Mouse (Mus musculus) ES-CJ7 (cell line): Measurements from ENCODE around the gene Myof.
A peak's percentile ranks its signal among the peaks of the same experiment; 100 is the strongest.

Source experiments
- DNase-seq: peaks from one replicate; pipeline ENCODE4 v3.0.0; 2011; ENCODE audit warnings: low read depth, low spot score

The Myof gene

DNA sequence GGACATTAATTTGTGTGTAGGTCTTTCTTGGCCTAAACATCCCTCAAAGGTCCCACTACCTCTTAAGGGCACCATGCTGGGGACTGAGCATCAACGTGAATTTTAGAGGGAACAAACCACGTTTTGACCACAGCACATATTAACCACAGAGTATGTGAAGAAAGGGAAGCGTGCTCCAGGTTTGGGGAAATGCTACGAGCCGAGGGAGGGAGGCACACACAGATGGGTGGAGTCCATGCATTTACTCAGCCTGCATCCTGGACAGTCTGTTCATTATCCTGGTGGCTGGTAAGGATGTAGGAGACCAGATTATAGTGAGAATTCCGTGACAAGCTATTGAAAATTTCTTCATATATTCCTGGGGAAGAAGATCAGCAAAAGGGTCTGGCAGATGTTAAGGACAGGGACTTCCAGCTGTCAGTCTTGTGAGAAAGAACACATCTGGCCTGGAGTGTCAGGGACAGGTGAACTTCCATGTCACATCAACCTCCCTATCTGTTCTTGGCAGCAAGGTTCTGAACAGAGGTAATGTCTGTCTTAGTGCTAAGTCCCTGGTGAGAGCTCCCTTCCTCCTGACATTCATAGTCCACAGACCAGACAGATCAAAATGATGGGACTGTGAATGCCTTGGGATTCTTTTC, 166.7 kb downstream of the Myof start:
- DNase-seq = no peak

DNA sequence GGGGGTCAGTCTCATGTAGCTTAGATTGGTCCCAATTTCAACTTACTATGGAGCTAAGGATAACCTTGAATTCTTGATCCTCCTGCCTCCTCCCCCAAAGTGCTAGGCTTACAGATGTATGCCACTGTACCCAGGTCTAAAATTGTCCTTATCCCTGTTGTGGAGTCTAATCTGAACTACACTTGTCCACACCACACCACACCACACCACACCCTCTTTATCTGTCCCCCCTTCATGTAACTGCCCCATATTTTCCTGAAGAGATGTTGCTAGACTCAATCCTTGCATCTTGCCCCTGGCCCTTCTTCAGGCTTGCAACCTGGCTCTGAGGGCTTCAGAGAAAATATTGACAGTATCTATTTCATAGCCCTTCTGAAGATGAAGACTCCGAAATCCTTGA, 169.9 kb downstream of the Myof start:
- DNase-seq = no peak

DNA sequence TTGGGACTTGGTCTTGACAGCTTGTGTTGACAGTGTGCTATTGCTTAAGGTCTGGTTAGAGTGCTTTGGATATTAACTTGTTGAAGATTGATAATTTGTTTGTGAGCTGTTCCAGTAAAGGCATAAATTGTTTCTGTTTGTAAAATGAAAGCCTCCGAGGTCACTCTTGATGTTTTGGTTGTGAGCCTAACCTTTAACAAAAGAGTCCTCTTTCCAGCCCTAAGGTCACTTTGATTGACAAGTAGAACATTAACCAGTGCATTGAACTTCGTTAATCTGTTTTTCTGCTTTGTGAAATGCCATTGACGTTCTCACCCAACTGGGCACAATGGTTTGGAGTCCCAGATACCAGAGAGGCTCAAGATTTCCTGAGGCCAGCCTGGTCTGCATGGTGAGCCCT, 175.8 kb downstream of the Myof start:
- no peak for DNase-seq

DNA sequence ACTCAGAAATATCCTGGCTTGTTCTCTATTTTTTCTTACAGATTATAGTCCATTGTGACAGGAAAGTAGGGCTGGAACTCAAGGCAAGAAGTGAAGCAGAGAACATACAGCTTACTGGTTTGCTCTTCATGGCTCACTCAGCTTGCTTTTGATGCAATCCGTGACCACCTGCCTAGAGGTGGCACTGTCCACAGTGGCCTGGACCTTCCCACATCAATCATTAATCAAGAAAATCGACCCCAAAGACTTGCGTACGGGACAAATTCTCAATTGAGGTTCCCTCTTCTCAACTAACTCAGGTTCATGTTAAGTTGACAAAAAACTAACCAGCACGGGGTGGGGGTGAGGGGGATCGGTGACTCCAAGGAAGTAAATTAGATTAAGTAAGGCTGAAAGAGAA, 176.4 kb downstream of the Myof start:
- DNase-seq = no peak

DNA sequence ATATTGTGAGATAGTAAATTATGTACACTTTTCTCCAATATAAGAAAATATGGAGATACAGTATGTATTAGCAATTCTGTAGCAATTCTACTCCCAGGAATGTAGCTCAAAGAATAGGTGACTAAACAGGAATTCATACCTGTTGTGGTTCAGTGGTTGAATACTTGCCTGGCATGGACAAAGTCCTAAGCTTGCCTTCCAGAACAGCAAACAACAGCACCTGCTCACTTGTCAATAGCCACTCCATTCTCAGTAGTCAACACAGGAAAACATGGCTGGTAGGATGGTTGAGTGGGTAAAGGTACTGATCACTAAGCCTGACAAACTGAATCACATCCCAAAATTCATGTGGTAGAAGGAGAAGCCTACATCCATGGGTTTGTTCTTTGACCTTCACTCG, 182.2 kb downstream of the Myof start:
- DNase-seq = no peak

DNA sequence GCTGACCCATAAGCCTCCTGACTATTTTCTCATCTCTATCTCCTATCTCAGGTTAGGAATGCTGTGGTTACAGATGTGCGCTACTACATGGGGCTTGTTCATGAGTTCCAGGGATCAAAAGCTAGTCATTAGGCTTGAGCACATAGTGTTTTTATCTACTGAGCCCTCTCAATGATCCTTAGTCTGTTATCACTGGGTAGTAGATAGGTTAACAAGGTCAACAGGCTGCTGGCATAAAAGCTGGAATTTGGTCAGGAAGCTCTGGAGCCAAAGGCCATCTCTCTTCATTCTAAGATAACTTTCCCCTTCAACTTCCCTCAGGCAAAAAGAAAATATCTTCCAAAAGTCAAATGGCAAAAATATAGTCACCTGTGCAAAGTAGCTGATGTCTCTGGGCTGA, 183.1 kb downstream of the Myof start:
- DNase-seq = no peak

DNA sequence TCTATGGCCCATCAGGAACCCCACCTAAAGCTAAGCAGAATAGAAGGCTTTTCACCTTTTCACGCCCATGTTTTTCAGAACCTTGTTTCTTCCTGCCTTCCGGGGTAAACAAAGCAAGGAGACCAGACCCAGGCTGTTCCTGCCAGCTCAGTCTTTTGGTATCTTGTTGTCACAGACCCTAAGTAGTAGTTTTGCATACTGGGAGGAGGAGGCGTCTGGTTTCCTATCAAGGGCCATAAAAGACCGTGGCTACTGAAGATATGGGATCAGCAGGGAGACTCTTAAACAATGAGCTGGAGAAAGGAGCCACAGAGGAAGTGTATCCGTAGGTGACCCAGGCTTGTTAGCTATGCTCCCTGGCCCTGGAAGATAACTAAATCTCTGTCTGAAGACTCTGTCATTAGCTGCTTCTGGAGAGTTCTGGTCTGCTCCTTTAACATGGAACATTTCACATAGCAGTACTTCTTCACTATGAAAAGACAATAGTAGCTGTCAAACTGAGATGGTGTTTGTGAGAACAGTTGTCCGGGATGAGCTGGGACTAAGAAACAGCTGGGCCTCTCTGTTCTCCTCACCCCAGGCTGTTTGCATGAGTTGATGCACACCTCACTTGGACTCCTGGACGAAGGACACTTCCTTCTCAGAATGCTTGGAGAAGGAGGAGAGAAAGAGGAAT, 184.8 kb downstream of the Myof start:
- DNase-seq = peak; percentile 27

DNA sequence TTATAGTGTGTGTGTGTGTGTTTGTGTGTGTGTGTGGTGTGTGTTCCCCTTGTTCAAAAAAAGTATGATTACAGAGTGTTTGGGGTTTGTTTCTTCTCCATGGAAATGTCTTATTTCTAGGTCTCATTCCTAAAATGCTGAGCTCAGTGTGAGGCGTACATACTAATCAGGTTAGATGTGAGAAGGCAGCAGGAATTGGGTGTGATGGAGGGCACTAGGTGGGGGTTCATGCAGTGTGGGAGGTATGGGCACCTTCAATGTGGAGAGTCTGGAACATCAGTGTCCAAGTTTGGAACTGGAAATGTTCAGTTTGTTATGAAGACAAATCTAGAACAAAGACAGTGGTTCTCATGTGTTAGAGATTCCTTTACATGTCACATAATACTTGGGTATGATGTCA, 191.3 kb downstream of the Myof start:
- no peak for DNase-seq

DNA sequence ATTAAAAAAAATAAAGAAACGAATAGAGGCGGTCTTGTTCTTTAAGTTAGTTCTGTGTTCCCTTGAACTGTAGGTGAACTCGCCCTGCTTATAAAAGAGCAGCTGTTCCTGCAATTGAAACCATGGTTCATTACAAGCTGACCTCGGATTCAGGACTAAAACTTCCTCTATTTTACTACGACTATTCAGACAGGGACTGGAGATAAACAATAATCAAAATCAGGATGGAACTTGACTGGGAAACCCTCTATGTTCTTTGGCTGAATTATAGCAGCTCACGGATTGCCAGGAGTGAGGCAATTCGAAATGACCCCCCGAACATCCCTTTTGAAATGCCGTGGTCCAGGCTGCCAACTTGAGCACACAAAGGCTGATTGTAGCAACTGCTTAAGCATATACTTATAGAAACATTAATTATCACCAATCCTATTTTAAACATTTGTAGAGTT, 191.8 kb downstream of the Myof start:
- no peak for DNase-seq
